Mouse (Mus musculus): ENCODE data around the gene Ubr7.

GRCm38 (mm10) chr12:102814858-102815257 lies 57.1 kb downstream of the Ubr7 start:
- no peak for TF ChIP-seq POLR2A (IDR thresholded peaks at IDR 0.05; ENCODE audit: control insufficient read depth, extremely low read depth, insufficient read depth, low read length, poor library complexity)
- TF ChIP-seq CTCF (IDR thresholded peaks at IDR 0.05; ENCODE audit: borderline replicate concordance, control insufficient read depth, extremely low read depth, insufficient read depth, low read length, poor library complexity), result no peak
